Mouse (Mus musculus) heart, embryonic 12.5 days (tissue): ENCODE results near the gene Sparcl1. TPM values are rescaled to one million over a fixed set of nuclear protein-coding genes. Genes with fewer than 3 reads are reported as not detected.

Experiments
- ATAC-seq: fragments of 200-750 bp; cut with Nextera tagmentation; 2 replicates; pipeline ENCODE4 v1.8.0; 2017; ENCODE audit warnings: moderate TSS enrichment, moderate library complexity; ENCODE audit not compliant: insufficient number of reproducible peaks, low FRiP score
- H3K27ac ChIP-seq: fragments of 300-500 bp; sonication (generic); 2 replicates; pipeline ENCODE4 v1.5.1; 2016; ENCODE audit warnings: mild to moderate bottlenecking, moderate library complexity; ENCODE audit not compliant: poor library complexity, severe bottlenecking
- H3K27me3 ChIP-seq: fragments of 300-500 bp; sonication (generic); replicated peaks from 2 replicates; pipeline ENCODE4 v1.6.1; 2016; ENCODE audit warnings: mild to moderate bottlenecking, moderate library complexity
- H3K36me3 ChIP-seq: fragments of 300-500 bp; sonication (generic); 2 replicates; pipeline ENCODE4 v1.6.1; 2016; ENCODE audit warnings: mild to moderate bottlenecking, moderate library complexity
- H3K4me1 ChIP-seq: fragments of 300-500 bp; sonication (generic); replicated peaks from 2 replicates; pipeline ENCODE4 v1.6.1; 2016; ENCODE audit warnings: mild to moderate bottlenecking
- H3K4me2 ChIP-seq: fragments of 300-500 bp; sonication (generic); 2 replicates; pipeline ENCODE4 v1.6.1; 2016; ENCODE audit warnings: mild to moderate bottlenecking, moderate library complexity
- H3K4me3 ChIP-seq: fragments of 300-500 bp; sonication (generic); 2 replicates; pipeline ENCODE4 v1.5.1; 2016; ENCODE audit warnings: mild to moderate bottlenecking
- H3K9ac ChIP-seq: fragments of 300-500 bp; sonication (generic); 2 replicates; pipeline ENCODE4 v1.6.1; 2016; ENCODE audit warnings: mild to moderate bottlenecking, moderate library complexity
- H3K9me3 ChIP-seq: fragments of 300-500 bp; sonication (generic); replicated peaks from 2 replicates; pipeline ENCODE4 v1.6.1; 2016; ENCODE audit warnings: mild to moderate bottlenecking, moderate library complexity
- WGBS: fragments of 180-500 bp; shearing (Covaris S2); methylation state at CpG from one replicate; pipeline ENCODE4 v1.1.7; 2016; 5-methylcytosine and 5-hydroxymethylcytosine counted together
- polyA plus RNA-seq: library from polyadenylated mRNA; unstranded; fragments of >200 nt; fragmentation: Nextera tagmentation; extraction: Ambion mirVana; gene quantifications from 2 replicates; pipeline ENCODE4 v1.2.1, GENCODE M21; 2016

Gene Sparcl1
- polyA plus RNA-seq: 21.2 and 25.4 TPM in 2 replicates

DNA sequence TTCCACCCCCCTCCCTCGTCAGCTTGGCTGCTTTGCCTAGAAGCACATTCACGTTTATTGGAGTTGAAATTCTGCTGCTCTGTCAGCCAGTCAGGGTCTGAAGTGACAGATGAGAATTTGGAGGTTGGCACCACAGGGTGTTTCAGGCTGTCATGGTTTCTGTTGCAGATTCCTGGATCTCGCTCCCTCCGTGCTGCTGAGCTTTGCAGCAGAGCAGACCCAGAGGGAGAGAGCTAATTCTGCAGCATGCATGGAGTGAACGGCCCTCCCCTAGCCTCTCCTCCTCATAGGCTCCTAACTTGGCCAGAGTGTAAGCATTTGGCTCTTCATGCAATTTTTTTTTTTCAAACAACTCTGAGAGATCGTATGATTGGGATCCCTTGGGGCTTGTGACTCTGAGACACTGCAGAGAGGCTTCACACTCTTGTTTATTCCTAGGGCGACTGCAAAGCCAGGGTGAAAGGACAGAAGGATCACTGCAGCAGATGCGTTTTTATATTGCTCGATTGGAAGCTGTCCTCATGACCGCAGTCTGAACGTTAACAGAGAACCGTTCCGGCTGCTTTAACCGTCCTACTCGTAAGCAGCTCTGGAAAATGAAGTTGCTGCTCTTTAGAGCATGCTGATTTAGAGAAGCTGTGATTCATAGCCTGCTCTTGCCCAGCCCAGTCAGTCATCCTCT, at the start of gene Sparcl1:
Sparcl1 (minus strand) TSS at position 243 of the 682 bp plus-strand sequence.
- peak within 1 kb of the TSS; percentile 71 for H3K27ac ChIP-seq
- peaks cover 65% of the 10 kb centered on the region for H3K4me1 ChIP-seq
- ATAC-seq: no peak
- no peaks in the 10 kb centered on the region for H3K27me3 ChIP-seq
- peak within 1 kb of the TSS; percentile 50 for H3K4me2 ChIP-seq
- 31% methylated on average over 15 of the region's 15 CpGs for WGBS
- H3K4me3 ChIP-seq: peak within 1 kb of the TSS; percentile 4; the same call in 1 of the 2 replicates
- H3K9me3 ChIP-seq: no peaks in the 10 kb centered on the region
- no peaks in the 10 kb centered on the region for H3K36me3 ChIP-seq
- peak within 1 kb of the TSS; percentile 61 for H3K9ac ChIP-seq

DNA sequence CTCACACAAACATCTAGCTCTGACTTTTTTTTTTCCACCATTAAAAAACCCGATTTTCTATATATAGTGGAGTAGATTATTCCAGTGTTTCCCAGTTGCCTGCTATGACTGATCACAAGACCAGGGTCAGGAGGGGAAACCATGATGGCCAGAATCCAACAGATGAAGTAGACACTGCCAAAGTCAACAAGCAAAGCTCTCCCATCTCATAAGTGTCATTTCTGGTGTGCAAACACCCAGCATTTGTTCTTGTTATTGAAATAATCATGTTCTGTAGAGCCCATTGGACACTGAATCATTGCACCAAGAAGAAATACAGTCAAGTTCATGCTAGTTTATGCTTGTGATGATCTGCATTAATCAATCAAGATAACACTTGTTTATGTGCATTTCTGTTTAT, 47.9 kb upstream of the Sparcl1 start:
- no peak overlapping the region for H3K4me3 ChIP-seq
- no peak overlapping the region for H3K27ac ChIP-seq
- H3K4me2 ChIP-seq: no peak overlapping the region
- ATAC-seq: no peak
- 45% methylated on average over 1 of the region's 1 CpGs for WGBS
- H3K9me3 ChIP-seq: no peaks in the 10 kb centered on the region
- no peaks in the 10 kb centered on the region for H3K4me1 ChIP-seq
- no peak overlapping the region for H3K9ac ChIP-seq
- H3K36me3 ChIP-seq: no peaks in the 10 kb centered on the region
- no peaks in the 10 kb centered on the region for H3K27me3 ChIP-seq

DNA sequence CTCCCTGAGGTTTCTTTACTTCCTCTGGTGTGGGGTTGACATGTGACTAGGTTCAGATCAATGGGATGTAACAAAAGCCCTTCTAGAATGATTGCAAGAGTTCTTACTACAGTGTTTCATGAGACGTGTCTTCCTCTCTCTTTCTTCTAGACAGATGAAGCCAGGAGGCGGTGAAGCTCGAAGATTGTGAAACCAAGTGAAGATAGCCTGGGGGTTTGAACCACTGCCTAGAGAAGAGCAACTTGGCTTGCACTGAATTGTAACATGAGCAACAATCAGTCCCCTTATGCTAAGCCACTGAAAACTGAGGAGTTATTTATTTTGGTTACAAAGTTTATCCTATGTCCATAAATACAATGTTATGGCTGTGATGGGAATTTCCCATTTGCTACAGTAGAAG, 47.0 kb upstream of the Sparcl1 start:
- no peak for ATAC-seq
- Histone ChIP-seq H3K4me1 (no peaks in the 10 kb centered on the region), H3K4me2 (no peak overlapping the region), H3K9me3 (no peaks in the 10 kb centered on the region), H3K36me3 (no peaks in the 10 kb centered on the region), H3K27me3 (no peaks in the 10 kb centered on the region), H3K27ac (no peak overlapping the region), H3K9ac (no peak overlapping the region), H3K4me3 (no peak overlapping the region)
- 87% methylated on average over 3 of the region's 3 CpGs for WGBS

DNA sequence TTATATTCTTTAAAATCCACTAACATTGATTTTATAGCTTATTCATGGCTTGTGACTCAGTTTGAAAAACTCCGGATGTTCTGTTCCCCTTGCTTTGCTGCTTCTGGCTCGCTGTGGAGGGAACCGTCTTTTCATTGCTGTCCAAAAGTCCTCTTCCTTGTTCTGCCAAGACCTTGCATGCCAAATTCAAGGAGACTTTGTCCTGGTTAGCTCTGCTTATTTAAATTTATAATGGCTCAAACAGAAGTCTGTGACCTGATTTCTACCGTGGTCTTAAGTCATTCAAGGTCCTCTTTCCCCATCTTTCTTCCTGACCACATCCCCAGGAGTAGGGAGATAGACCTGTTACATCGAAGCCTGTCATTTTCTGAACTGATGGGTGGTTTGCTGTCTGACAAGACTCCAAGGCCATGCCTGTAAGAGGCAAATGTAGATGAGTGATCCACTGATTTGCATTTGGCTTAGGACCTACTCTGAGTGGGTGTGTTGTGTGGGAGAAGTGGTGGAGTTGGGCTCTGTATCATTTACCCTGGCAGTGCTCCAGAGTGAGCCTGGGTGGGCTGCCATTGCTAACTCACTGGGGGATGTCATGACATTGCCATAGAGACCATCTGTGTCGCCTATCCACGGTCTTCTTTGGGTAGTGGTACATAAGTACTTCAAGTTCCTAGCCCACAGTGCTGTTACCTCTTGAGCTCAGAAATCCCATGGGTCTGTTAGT, 45.0 kb upstream of the Sparcl1 start:
- Histone ChIP-seq H3K9ac (no peak overlapping the region), H3K9me3 (no peaks in the 10 kb centered on the region), H3K4me2 (no peak overlapping the region), H3K27ac (no peak overlapping the region), H3K4me1 (no peaks in the 10 kb centered on the region), H3K4me3 (no peak overlapping the region), H3K36me3 (no peaks in the 10 kb centered on the region), H3K27me3 (no peaks in the 10 kb centered on the region)
- 69% methylated on average over 7 of the region's 7 CpGs for WGBS
- ATAC-seq: no peak

DNA sequence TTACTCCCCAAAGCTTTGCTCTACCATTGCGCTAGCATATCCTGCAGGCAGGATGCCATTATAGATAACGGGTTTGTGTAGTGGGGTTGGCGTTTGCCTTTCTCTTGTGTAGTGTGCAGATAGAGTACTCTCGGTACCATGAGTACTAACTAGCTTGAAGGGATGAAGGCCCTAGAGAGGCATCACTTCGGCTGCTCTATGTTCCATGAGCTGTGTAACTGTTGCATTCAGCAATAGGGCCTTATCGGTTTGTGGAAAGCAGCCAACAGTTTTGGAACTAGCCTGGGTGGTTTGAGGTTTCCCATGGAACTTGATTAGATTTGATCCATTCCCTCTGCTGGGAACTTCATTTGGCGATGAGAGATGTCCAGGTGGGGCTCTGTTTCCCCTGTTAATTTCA, 44.2 kb upstream of the Sparcl1 start:
- 73% methylated on average over 7 of the region's 7 CpGs for WGBS
- H3K9ac ChIP-seq: no peak overlapping the region
- H3K4me1 ChIP-seq: no peaks in the 10 kb centered on the region
- H3K9me3 ChIP-seq: no peaks in the 10 kb centered on the region
- ATAC-seq: no peak
- no peak overlapping the region for H3K4me2 ChIP-seq
- H3K27ac ChIP-seq: no peak overlapping the region
- H3K36me3 ChIP-seq: no peaks in the 10 kb centered on the region
- H3K4me3 ChIP-seq: no peak overlapping the region
- no peaks in the 10 kb centered on the region for H3K27me3 ChIP-seq

DNA sequence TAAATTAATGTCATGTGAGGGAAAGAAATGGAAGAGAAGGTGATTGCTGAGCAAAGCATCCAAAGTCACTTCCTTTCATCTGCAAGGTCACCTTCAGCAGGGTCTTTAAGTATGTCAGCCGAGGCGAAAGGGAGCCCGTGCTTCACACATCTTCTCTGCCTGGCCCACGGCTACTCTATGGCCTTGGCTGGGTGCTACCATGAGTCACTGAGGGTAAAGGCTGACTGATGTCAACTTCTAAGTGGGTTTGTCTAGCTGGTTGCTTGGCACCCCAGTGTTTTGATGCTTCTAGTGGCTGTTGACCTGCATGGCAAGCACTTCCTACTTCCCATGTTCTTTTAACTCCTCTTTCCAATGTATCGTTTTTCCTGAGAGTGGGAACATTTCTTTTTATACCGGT, 36.7 kb upstream of the Sparcl1 start:
- no peak for ATAC-seq
- 81% methylated on average over 6 of the region's 6 CpGs for WGBS
- H3K9me3 ChIP-seq: peaks cover 5% of the 10 kb centered on the region; the same call in 1 of the 2 replicates
- H3K4me1 ChIP-seq: no peaks in the 10 kb centered on the region
- no peak overlapping the region for H3K4me2 ChIP-seq
- H3K36me3 ChIP-seq: no peaks in the 10 kb centered on the region
- H3K4me3 ChIP-seq: no peak overlapping the region
- no peak overlapping the region for H3K9ac ChIP-seq
- no peaks in the 10 kb centered on the region for H3K27me3 ChIP-seq
- H3K27ac ChIP-seq: no peak overlapping the region

DNA sequence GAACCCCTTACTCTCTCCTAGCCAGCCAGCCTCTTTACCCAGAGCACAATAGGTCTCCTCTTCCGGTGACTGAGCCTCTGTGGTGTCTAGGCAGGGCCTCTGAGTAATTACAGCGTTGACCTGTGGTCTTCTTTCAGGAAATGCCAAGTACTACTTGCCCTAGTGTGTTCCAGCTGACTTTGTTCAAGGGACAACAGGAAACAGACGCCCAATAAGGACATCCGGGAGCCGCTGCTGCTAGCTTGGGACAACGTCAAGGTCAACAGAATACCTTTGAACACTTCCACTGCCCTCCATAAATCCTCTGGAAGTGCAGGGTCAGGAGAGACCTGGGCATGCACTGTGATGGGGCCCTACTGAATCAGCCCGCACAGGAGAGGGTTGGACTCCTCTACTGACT, 35.8 kb upstream of the Sparcl1 start:
- H3K36me3 ChIP-seq: no peaks in the 10 kb centered on the region
- 60% methylated on average over 7 of the region's 7 CpGs for WGBS
- no peaks in the 10 kb centered on the region for H3K27me3 ChIP-seq
- H3K9me3 ChIP-seq: peaks cover 5% of the 10 kb centered on the region; the same call in 1 of the 2 replicates
- H3K9ac ChIP-seq: no peak overlapping the region
- no peak overlapping the region for H3K4me2 ChIP-seq
- no peak for ATAC-seq
- no peak overlapping the region for H3K4me3 ChIP-seq
- no peak overlapping the region for H3K27ac ChIP-seq
- no peaks in the 10 kb centered on the region for H3K4me1 ChIP-seq

DNA sequence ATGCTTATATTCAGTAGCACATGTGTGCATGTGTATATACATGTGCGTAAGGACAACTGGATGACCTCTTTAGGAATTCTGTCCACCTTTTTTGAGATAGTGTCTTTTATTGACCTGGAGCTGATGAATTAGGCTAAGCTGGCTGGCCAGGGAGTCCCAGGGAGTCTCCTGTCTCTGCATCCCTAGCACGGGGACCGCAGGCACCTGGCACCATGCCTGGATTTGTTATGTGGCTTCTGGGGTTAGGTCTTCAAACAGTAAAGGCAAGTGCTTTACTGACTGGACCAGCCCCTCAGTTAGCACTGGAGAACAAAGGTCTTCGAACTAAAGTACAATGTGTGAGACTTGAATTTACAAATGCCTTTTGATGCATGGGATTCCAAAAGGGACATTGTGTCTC, 30.5 kb upstream of the Sparcl1 start:
- H3K36me3 ChIP-seq: no peaks in the 10 kb centered on the region
- H3K27ac ChIP-seq: no peak overlapping the region
- H3K4me1 ChIP-seq: no peaks in the 10 kb centered on the region
- WGBS: 76% methylated on average over 4 of the region's 4 CpGs
- ATAC-seq: no peak
- no peak overlapping the region for H3K9ac ChIP-seq
- no peaks in the 10 kb centered on the region for H3K27me3 ChIP-seq
- no peak overlapping the region for H3K4me2 ChIP-seq
- H3K9me3 ChIP-seq: no peaks in the 10 kb centered on the region
- H3K4me3 ChIP-seq: no peak overlapping the region

DNA sequence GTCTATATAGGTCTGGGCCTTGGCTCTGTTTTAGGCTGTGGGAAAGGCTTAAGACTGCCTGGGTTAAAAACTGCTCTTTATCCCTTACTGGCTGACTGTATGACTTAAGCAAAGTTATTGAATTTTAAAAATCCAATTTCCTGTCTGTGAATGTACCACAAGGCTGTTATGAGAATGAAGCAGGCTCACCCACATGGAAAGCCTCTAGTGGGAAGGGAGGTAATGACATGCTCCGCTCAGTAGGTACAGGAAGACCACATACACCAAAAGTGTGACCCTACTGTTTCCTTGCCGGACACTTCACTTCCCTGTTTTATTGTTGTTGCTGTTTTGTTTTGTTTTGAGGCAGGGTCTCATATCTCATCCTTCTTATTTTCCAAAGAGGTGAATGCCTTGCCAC, 27.5 kb upstream of the Sparcl1 start:
- Histone ChIP-seq H3K4me3 (no peak overlapping the region), H3K9ac (no peak overlapping the region), H3K27me3 (no peaks in the 10 kb centered on the region), H3K9me3 (no peaks in the 10 kb centered on the region), H3K4me1 (no peaks in the 10 kb centered on the region), H3K27ac (no peak overlapping the region), H3K4me2 (no peak overlapping the region), H3K36me3 (no peaks in the 10 kb centered on the region)
- 83% methylated on average over 2 of the region's 2 CpGs for WGBS
- no peak for ATAC-seq

DNA sequence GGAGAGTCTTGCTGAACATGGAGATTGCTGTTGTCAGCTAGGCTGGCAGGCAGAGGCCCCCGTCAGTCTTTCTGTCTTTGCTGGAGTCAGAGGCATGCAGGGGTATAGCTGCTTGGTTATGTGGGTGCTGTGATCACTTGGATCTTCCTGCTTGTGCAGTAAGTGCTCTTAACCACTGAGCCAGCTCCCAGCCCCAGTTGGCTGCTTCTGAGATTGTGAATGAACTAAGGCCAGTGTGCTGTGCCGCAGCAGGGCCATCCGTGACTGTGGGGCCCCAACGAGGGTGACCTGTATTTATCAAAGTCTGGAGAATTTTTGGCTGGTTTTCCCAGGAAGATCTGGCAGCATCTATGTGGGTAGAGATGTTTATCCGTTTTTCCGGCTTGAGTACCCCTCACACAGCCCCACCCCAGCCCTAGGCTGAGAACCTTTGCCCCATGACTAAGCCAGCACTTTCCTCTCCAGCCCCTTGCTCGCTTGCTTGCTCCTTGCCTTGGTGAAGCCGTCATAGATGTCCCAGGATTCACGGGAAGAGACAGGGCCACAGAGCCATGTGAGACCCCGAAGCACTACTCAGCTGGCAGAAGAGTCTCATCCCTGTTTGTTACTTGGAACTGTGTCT, 24.5 kb upstream of the Sparcl1 start:
- Histone ChIP-seq H3K4me3 (no peak overlapping the region), H3K36me3 (no peaks in the 10 kb centered on the region), H3K9me3 (no peaks in the 10 kb centered on the region), H3K9ac (no peak overlapping the region), H3K4me1 (no peaks in the 10 kb centered on the region), H3K27me3 (no peaks in the 10 kb centered on the region), H3K27ac (no peak overlapping the region), H3K4me2 (no peak overlapping the region)
- WGBS: 60% methylated on average over 10 of the region's 10 CpGs
- ATAC-seq: no peak

DNA sequence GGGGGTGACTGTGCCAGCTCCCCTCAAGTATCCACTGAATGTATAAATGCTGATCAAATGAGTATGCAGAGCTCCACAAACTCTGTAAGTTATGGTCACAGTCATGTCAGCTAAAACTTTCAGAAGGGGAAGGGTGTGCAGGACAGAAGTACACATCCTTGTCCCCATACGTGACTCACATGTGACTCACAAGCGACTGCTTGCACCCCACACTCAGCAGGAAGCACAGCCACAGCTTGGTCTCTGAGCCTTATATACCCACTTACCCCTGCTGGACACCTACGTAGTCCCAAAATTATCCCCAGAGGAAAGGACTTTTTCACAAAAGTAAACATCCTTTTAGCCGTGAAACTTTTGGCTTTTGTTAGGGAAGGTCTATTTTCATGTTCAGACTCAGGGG, 20.2 kb upstream of the Sparcl1 start:
- no peak for ATAC-seq
- no peak overlapping the region for H3K4me2 ChIP-seq

More for the DNA sequence above, 20.2 kb upstream of the Sparcl1 start:
- Histone ChIP-seq H3K27me3 (no peaks in the 10 kb centered on the region), H3K9ac (no peak overlapping the region), H3K27ac (no peak overlapping the region), H3K9me3 (no peaks in the 10 kb centered on the region), H3K4me3 (no peak overlapping the region), H3K4me1 (no peaks in the 10 kb centered on the region; the same call in 1 of the 2 replicates), H3K36me3 (no peaks in the 10 kb centered on the region)
- WGBS: 69% methylated on average over 4 of the region's 4 CpGs
